Mouse (Mus musculus) neural tube, embryonic 15.5 days (tissue): Measurements from ENCODE around the gene Map1lc3a. TPM values are rescaled to one million over a fixed set of nuclear protein-coding genes. Genes with fewer than 3 reads are reported as not detected.

Experiments
- ATAC-seq: fragments of 200-750 bp; cut with Nextera tagmentation; 2 replicates; pipeline ENCODE4 v1.8.0; 2017; ENCODE audit warnings: mild to moderate bottlenecking, moderate TSS enrichment, moderate library complexity; ENCODE audit not compliant: low FRiP score
- H3K27ac ChIP-seq: fragments of 300-500 bp; sonication (generic); replicated peaks from 2 replicates; pipeline ENCODE4 v1.5.1; 2015; ENCODE audit warnings: mild to moderate bottlenecking, inconsistent platforms
- H3K27me3 ChIP-seq: fragments of 300-500 bp; sonication (generic); replicated peaks from 2 replicates; pipeline ENCODE4 v1.6.1; 2015; ENCODE audit warnings: inconsistent platforms
- H3K36me3 ChIP-seq: fragments of 300-500 bp; sonication (generic); 2 replicates; pipeline ENCODE4 v1.6.1; 2015; ENCODE audit warnings: inconsistent platforms
- H3K4me1 ChIP-seq: fragments of 300-500 bp; sonication (generic); 2 replicates; pipeline ENCODE4 v1.6.1; 2015; ENCODE audit warnings: inconsistent platforms
- H3K4me2 ChIP-seq: fragments of 300-500 bp; sonication (generic); 2 replicates; pipeline ENCODE4 v1.6.1; 2015; ENCODE audit warnings: inconsistent platforms, mild to moderate bottlenecking, moderate library complexity
- H3K4me3 ChIP-seq: fragments of 300-500 bp; sonication (generic); replicated peaks from 2 replicates; pipeline ENCODE4 v1.5.1; 2015; ENCODE audit warnings: mild to moderate bottlenecking, inconsistent platforms
- H3K9ac ChIP-seq: fragments of 300-500 bp; sonication (generic); replicated peaks from 2 replicates; pipeline ENCODE4 v1.6.1; 2015; ENCODE audit warnings: mild to moderate bottlenecking, inconsistent platforms
- H3K9me3 ChIP-seq: fragments of 300-500 bp; sonication (generic); replicated peaks from 2 replicates; pipeline ENCODE4 v1.6.1; 2016; ENCODE audit warnings: inconsistent platforms
- WGBS: fragments of 180-500 bp; shearing (Covaris S2); methylation state at CpG from one replicate; pipeline ENCODE4 v1.1.7; 2015; ENCODE audit warnings: mixed read lengths; 5-methylcytosine and 5-hydroxymethylcytosine counted together
- polyA plus RNA-seq: library from polyadenylated mRNA; unstranded; fragments of >200 nt; fragmentation: Nextera tagmentation; extraction: Ambion mirVana; gene quantifications from 2 replicates; pipeline ENCODE4 v1.2.1, GENCODE M21; 2015

The Map1lc3a gene
- polyA plus RNA-seq, 1 experiment from 2014 or later: 743 TPM

GRCm38 (mm10) chr2:155287456-155288250 is 11.6 kb downstream of the Map1lc3a start:
- WGBS: 89% methylated on average over 4 of the region's 4 CpGs

DNA sequence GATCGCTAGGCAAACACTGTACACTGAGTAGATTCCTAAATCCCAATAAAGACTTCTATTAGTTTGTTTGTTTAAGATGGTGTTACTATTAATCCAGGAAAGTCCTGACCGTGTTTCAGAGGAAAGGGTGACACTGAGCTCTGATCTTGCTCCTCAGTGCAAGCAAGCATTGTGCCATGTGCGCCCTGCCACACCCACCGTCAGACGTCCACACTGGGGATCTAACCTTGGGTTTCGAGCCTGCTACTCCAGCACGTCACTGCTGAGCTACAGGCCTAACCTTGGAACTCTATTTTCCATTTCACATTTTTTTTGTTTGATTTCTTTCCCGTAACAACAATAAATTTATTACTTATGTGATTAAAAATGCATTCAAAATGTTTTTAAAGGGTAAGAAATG is 14.0 kb downstream of the Map1lc3a start:
- Histone ChIP-seq H3K9ac (no peak overlapping the region), H3K27me3 (no peaks in the 10 kb centered on the region), H3K27ac (no peak overlapping the region), H3K4me3 (no peak overlapping the region), H3K4me1 (no peaks in the 10 kb centered on the region), H3K9me3 (no peaks in the 10 kb centered on the region), H3K36me3 (peaks cover 53% of the 10 kb centered on the region), H3K4me2 (no peak overlapping the region)
- no peak for ATAC-seq
- 93% methylated on average over 8 of the region's 8 CpGs for WGBS

More at GRCm38 (mm10) chr2:155287456-155288250, 11.6 kb downstream of the Map1lc3a start:
- no peaks in the 10 kb centered on the region for H3K4me1 ChIP-seq
- H3K27ac ChIP-seq: no peak overlapping the region
- H3K9ac ChIP-seq: no peak overlapping the region
- no peaks in the 10 kb centered on the region for H3K27me3 ChIP-seq
- ATAC-seq: no peak
- H3K36me3 ChIP-seq: peaks cover 38% of the 10 kb centered on the region
- H3K4me2 ChIP-seq: no peak overlapping the region
- H3K4me3 ChIP-seq: no peak overlapping the region
- H3K9me3 ChIP-seq: no peaks in the 10 kb centered on the region

DNA sequence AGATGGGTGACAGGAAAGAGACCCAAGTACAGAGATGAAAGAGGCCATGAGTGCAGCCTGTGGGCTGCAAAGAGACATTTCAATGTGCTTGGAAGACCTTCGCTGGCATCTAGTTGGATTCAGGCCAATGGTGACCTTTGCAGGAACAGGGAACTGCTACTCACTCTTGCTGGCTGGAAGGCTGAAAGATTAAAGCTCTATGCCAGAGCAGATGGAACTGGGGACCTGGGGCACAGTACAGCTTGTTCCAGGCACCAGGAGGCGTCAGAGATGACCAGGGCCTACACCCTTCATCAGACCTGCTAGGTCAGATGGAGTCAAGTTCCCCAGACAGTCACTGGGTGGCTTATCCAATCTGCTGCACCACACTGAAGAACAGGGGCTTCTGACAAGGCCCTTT is 17.3 kb downstream of the Map1lc3a start:
- no peak overlapping the region for H3K27ac ChIP-seq
- no peaks in the 10 kb centered on the region for H3K9me3 ChIP-seq
- H3K4me2 ChIP-seq: no peak overlapping the region
- no peak overlapping the region for H3K4me3 ChIP-seq
- WGBS: 83% methylated on average over 2 of the region's 2 CpGs
- H3K4me1 ChIP-seq: no peaks in the 10 kb centered on the region
- H3K27me3 ChIP-seq: no peaks in the 10 kb centered on the region
- H3K9ac ChIP-seq: no peak overlapping the region
- no peak for ATAC-seq
- H3K36me3 ChIP-seq: peaks cover 80% of the 10 kb centered on the region

DNA sequence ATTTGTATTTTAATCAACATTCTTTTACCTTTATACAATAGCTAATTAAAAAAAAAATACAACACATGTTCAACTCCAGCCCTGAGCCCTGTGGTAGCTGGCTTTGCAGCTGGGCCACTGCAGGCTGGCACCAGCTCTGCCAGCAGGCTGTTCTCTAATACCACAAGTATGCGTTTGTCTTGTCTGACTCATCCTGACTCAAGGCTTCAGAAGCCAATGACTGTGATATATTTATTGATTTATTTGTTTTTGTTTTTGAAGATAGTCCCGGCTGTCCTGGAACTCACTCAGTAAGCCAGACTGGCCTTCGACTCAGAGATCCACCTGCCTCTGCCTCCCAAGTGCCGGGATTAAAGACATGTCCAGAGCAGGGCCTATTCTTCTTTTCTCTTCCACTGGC is 17.8 kb downstream of the Map1lc3a start:
- H3K4me1 ChIP-seq: no peaks in the 10 kb centered on the region
- H3K9ac ChIP-seq: no peak overlapping the region
- ATAC-seq: no peak
- H3K4me2 ChIP-seq: no peak overlapping the region
- no peak overlapping the region for H3K4me3 ChIP-seq
- no peaks in the 10 kb centered on the region for H3K9me3 ChIP-seq
- H3K27me3 ChIP-seq: no peaks in the 10 kb centered on the region
- no peak overlapping the region for H3K27ac ChIP-seq
- peaks cover 85% of the 10 kb centered on the region for H3K36me3 ChIP-seq
- 98% methylated on average over 4 of the region's 4 CpGs for WGBS

DNA sequence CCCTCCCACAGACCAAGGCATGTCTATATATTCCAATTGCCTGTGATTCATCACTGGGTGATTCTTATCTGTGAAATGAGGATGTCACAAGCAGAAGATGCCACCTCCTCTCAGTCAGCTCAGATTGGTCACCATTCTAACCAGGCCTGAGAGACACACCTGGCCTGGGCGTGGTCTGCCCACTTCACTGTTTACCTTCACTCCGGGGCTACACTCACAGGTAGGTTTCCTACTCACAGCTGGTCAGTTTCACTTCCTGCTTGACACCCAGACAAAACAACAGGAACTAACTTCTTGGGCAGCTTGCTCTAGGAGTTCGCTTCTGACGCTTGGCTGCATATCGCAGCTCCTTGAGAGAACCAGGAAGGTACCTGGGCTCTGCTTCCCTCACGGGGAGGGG is 19.4 kb downstream of the Map1lc3a start:
- Histone ChIP-seq H3K36me3 (peaks cover 86% of the 10 kb centered on the region), H3K4me2 (no peak overlapping the region), H3K4me1 (no peaks in the 10 kb centered on the region), H3K27me3 (no peaks in the 10 kb centered on the region), H3K9me3 (no peaks in the 10 kb centered on the region), H3K9ac (no peak overlapping the region), H3K4me3 (no peak overlapping the region), H3K27ac (no peak overlapping the region)
- WGBS: 95% methylated on average over 6 of the region's 6 CpGs
- no peak for ATAC-seq

GRCm38 (mm10) chr2:155299563-155299962 is 23.5 kb downstream of the Map1lc3a start:
- H3K27ac ChIP-seq: no peak overlapping the region
- no peak overlapping the region for H3K9ac ChIP-seq
- H3K9me3 ChIP-seq: no peaks in the 10 kb centered on the region
- no peak for ATAC-seq
- H3K4me1 ChIP-seq: no peaks in the 10 kb centered on the region
- H3K4me3 ChIP-seq: no peak overlapping the region
- no peaks in the 10 kb centered on the region for H3K27me3 ChIP-seq
- WGBS: 89% methylated on average over 4 of the region's 4 CpGs
- peaks cover 70% of the 10 kb centered on the region for H3K36me3 ChIP-seq
- H3K4me2 ChIP-seq: no peak overlapping the region

DNA sequence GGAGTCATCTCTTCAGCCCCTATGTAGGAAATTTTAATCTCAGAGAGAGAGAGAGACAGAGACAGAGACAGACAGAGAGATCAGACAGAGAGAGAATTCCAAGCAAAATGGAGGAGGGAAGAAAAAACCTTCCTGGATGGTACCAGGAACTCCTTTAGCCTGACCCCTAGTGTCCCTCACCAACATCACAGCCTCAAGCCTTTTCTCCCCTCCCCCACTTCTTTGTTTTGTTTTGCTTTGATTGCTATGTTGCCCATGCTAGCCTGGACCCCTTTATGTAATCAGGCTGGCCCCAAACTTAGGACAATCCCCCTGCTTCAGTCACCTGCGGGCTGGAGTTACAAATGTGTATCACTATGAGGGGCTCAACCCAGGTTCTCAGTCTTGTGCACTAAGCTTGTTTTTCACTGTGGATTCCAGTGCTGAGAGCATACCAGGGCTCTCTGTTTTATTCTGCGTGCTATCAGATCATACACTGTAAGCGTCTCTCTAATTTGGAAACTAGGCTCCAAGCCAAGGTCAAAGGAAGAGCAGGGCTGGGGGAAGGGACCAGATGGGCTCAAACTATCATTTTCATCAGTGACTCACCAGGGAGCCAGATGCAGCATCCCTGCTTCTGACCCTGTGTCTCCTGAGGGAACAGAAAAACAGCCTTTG is 33.0 kb downstream of the Map1lc3a start:
- 32% methylated on average over 3 of the region's 3 CpGs for WGBS
- Histone ChIP-seq H3K9ac (no peak overlapping the region), H3K4me1 (peaks cover 6% of the 10 kb centered on the region), H3K27me3 (no peaks in the 10 kb centered on the region), H3K4me3 (no peak overlapping the region), H3K9me3 (no peaks in the 10 kb centered on the region), H3K36me3 (peaks cover 29% of the 10 kb centered on the region), H3K4me2 (no peak overlapping the region), H3K27ac (no peak overlapping the region)
- ATAC-seq: no peak

GRCm38 (mm10) chr2:155313671-155314070 is 37.6 kb downstream of the Map1lc3a start:
- Histone ChIP-seq H3K4me3 (no peak overlapping the region), H3K27me3 (no peaks in the 10 kb centered on the region), H3K4me2 (no peak overlapping the region), H3K9me3 (no peaks in the 10 kb centered on the region), H3K4me1 (peaks cover 6% of the 10 kb centered on the region), H3K9ac (no peak overlapping the region), H3K36me3 (peaks cover 18% of the 10 kb centered on the region), H3K27ac (no peak overlapping the region)
- ATAC-seq: no peak
- WGBS: 62% methylated on average over 6 of the region's 6 CpGs

GRCm38 (mm10) chr2:155318618-155319017 is 42.5 kb downstream of the Map1lc3a start:
- H3K4me1 ChIP-seq: no peaks in the 10 kb centered on the region
- no peak overlapping the region for H3K9ac ChIP-seq
- no peak overlapping the region for H3K4me3 ChIP-seq
- 94% methylated on average over 2 of the region's 2 CpGs for WGBS
- no peaks in the 10 kb centered on the region for H3K27me3 ChIP-seq
- H3K36me3 ChIP-seq: peaks cover 27% of the 10 kb centered on the region
- no peak for ATAC-seq
- H3K9me3 ChIP-seq: no peaks in the 10 kb centered on the region
- no peak overlapping the region for H3K27ac ChIP-seq
- H3K4me2 ChIP-seq: no peak overlapping the region

DNA sequence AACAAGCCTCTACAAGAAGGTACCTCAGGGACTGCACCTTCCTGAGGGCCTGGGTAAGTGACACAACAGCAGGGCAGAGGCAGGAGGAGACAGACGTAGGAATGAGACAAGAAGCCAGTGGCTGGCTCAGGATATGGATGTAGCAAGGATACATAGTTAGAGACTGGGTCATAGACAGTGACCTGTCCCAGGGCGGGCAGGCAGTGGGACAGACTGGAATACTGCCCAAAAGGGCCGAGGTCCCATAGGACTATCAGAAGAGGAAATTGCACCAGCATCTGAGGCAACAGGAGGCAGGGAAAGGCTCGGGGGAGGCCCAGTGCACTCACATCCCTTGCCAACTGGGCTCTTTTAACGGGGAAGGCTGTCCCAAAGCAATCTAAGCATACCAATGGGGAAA is 44.5 kb downstream of the Map1lc3a start:
- H3K4me3 ChIP-seq: no peak overlapping the region
- no peaks in the 10 kb centered on the region for H3K4me1 ChIP-seq
- H3K4me2 ChIP-seq: no peak overlapping the region
- no peaks in the 10 kb centered on the region for H3K9me3 ChIP-seq
- no peak overlapping the region for H3K27ac ChIP-seq
- H3K9ac ChIP-seq: no peak overlapping the region
- no peak for ATAC-seq
- peaks cover 29% of the 10 kb centered on the region for H3K36me3 ChIP-seq
- 79% methylated on average over 5 of the region's 5 CpGs for WGBS
- no peaks in the 10 kb centered on the region for H3K27me3 ChIP-seq

DNA sequence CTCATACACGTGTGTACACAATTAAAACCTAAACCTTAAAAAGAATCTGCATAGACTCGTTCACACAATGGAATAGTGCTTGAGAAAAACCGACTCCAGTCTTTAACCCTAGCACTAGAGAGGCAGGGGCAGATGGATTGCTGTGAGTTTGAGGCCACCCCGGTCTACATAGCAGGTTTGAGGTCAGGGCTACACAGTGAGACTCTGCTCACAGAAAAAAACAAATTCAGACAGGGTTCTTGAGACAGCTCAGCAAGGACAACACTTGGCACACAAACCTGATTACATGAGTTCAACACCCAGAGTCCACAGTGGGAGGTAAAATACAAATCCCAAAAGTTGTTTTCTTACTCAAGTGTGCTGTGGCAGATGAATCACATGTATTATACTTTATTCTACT is 49.9 kb downstream of the Map1lc3a start:
- 92% methylated on average over 4 of the region's 4 CpGs for WGBS

More for the DNA sequence above, 49.9 kb downstream of the Map1lc3a start:
- no peak overlapping the region for H3K4me2 ChIP-seq
- H3K27ac ChIP-seq: no peak overlapping the region
- no peak overlapping the region for H3K4me3 ChIP-seq
- H3K36me3 ChIP-seq: peaks cover 41% of the 10 kb centered on the region
- no peaks in the 10 kb centered on the region for H3K4me1 ChIP-seq
- no peaks in the 10 kb centered on the region for H3K9me3 ChIP-seq
- ATAC-seq: no peak
- H3K9ac ChIP-seq: no peak overlapping the region
- no peaks in the 10 kb centered on the region for H3K27me3 ChIP-seq
